Mouse (Mus musculus): ENCODE measurements around the gene Mmp8. TPM values are rescaled to one million over a fixed set of nuclear protein-coding genes. Genes with fewer than 3 reads are reported as not detected.

Gene Mmp8
- polyA plus RNA-seq, 1 experiment from 2014 or later, result 0.14 TPM

GRCm38 (mm10) chr9:7571162-7571561 is 12.9 kb downstream of the Mmp8 start, which contains the start of gene Mmp27:
Mmp27 (plus strand) TSS chr9:7571396.
- ATAC-seq (ENCODE audit: insufficient number of reproducible peaks, insufficient read depth, low FRiP score, low read depth), result no peak
- H3K27ac ChIP-seq (replicated peaks in 1 of 2; ENCODE audit: control insufficient read depth in 1 of 2, insufficient read depth in 1 of 2, low read depth in 2 of 2, low read length in 2 of 2), result no peak within 1 kb of the TSS
- H3K4me1 ChIP-seq (ENCODE audit: control insufficient read depth in 2 of 2, insufficient read depth in 2 of 2, low read length in 2 of 2), result no peaks in the 10 kb centered on the region; a peak in 1 of 4 replicates
- 53% methylated on average over 4 of the region's 4 CpGs for WGBS
- H3K4me2 ChIP-seq (ENCODE audit: low read length), result no peak within 1 kb of the TSS
- no peaks in the 10 kb centered on the region for H3K36me3 ChIP-seq (ENCODE audit: control insufficient read depth, insufficient read depth, low read length)
- no peaks in the 10 kb centered on the region for H3K9me3 ChIP-seq (ENCODE audit: control insufficient read depth, low read length)
- no peaks in the 10 kb centered on the region for H3K27me3 ChIP-seq (ENCODE audit: control insufficient read depth, insufficient read depth, low read length)
- H3K9ac ChIP-seq (ENCODE audit: low read length), result no peak within 1 kb of the TSS
- H3K4me3 ChIP-seq (ENCODE audit: control insufficient read depth in 1 of 2, insufficient read depth in 1 of 2, low read depth in 1 of 2, low read length in 2 of 2), result no peak within 1 kb of the TSS

- H3K4me2 ChIP-seq (ENCODE audit: low read length), result no peak overlapping the region
- H3K9me3 ChIP-seq (ENCODE audit: control insufficient read depth, low read length), result no peaks in the 10 kb centered on the region
- H3K9ac ChIP-seq (ENCODE audit: low read length), result no peak overlapping the region
- ATAC-seq (ENCODE audit: insufficient number of reproducible peaks, insufficient read depth, low FRiP score, low read depth), result no peak
- H3K4me3 ChIP-seq (ENCODE audit: control insufficient read depth in 1 of 2, insufficient read depth in 1 of 2, low read depth in 1 of 2, low read length in 2 of 2), result no peak overlapping the region
- no peaks in the 10 kb centered on the region for H3K36me3 ChIP-seq (ENCODE audit: control insufficient read depth, insufficient read depth, low read length)
- no peaks in the 10 kb centered on the region; a peak in 1 of 4 replicates for H3K4me1 ChIP-seq (ENCODE audit: control insufficient read depth in 2 of 2, insufficient read depth in 2 of 2, low read length in 2 of 2)
- no peak overlapping the region for H3K27ac ChIP-seq (replicated peaks in 1 of 2; ENCODE audit: control insufficient read depth in 1 of 2, insufficient read depth in 1 of 2, low read depth in 2 of 2, low read length in 2 of 2)
- no peaks in the 10 kb centered on the region for H3K27me3 ChIP-seq (ENCODE audit: control insufficient read depth, insufficient read depth, low read length)
- 87% methylated on average over 7 of the region's 7 CpGs for WGBS
These were observed 13.9 kb downstream of the Mmp8 start for GRCm38 (mm10) chr9:7572188-7572587.

- Histone ChIP-seq H3K4me1 (ENCODE audit: control insufficient read depth in 2 of 2, insufficient read depth in 2 of 2, low read length in 2 of 2) (no peaks in the 10 kb centered on the region; a peak in 1 of 4 replicates), H3K27ac (replicated peaks in 1 of 2; ENCODE audit: control insufficient read depth in 1 of 2, insufficient read depth in 1 of 2, low read depth in 2 of 2, low read length in 2 of 2) (no peak overlapping the region), H3K36me3 (ENCODE audit: control insufficient read depth, insufficient read depth, low read length) (no peaks in the 10 kb centered on the region), H3K9ac (ENCODE audit: low read length) (no peak overlapping the region), H3K9me3 (ENCODE audit: control insufficient read depth, low read length) (no peaks in the 10 kb centered on the region), H3K27me3 (ENCODE audit: control insufficient read depth, insufficient read depth, low read length) (no peaks in the 10 kb centered on the region), H3K4me2 (ENCODE audit: low read length) (no peak overlapping the region), H3K4me3 (ENCODE audit: control insufficient read depth in 1 of 2, insufficient read depth in 1 of 2, low read depth in 1 of 2, low read length in 2 of 2) (no peak overlapping the region)
- 78% methylated on average over 2 of the region's 2 CpGs for WGBS
- no peak for ATAC-seq (ENCODE audit: insufficient number of reproducible peaks, insufficient read depth, low FRiP score, low read depth)
These were observed 14.5 kb downstream of the Mmp8 start for GRCm38 (mm10) chr9:7572663-7573308.

DNA sequence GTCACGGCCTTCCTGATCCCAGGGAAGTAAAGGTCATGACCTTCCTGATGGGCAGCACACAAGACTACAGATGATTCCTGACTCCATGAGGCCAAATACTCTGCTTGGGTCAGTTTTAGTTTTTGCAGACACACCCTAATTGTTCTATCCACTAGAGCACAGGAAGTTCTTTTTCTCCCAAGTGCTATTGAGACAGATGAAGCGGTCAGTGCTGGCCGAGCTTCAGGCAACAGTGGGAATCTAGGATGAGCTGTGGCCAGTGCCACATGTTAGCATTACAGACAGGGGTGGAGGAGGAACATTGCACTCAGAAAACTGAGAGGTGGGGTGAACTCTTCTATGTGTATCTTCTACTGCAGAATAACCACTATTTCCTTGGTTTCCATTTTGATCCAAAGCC is 17.3 kb downstream of the Mmp8 start:
- no peaks in the 10 kb centered on the region for H3K27me3 ChIP-seq (ENCODE audit: control insufficient read depth, insufficient read depth, low read length)
- H3K4me1 ChIP-seq (ENCODE audit: control insufficient read depth in 2 of 2, insufficient read depth in 2 of 2, low read length in 2 of 2), result no peaks in the 10 kb centered on the region; a peak in 1 of 4 replicates
- H3K9ac ChIP-seq (ENCODE audit: low read length), result no peak overlapping the region
- no peak overlapping the region for H3K4me3 ChIP-seq (ENCODE audit: control insufficient read depth in 1 of 2, insufficient read depth in 1 of 2, low read depth in 1 of 2, low read length in 2 of 2)
- no peaks in the 10 kb centered on the region for H3K36me3 ChIP-seq (ENCODE audit: control insufficient read depth, insufficient read depth, low read length)
- no peak overlapping the region for H3K27ac ChIP-seq (replicated peaks in 1 of 2; ENCODE audit: control insufficient read depth in 1 of 2, insufficient read depth in 1 of 2, low read depth in 2 of 2, low read length in 2 of 2)
- H3K4me2 ChIP-seq (ENCODE audit: low read length), result no peak overlapping the region
- ATAC-seq (ENCODE audit: insufficient number of reproducible peaks, insufficient read depth, low FRiP score, low read depth), result no peak
- 82% methylated on average over 3 of the region's 3 CpGs for WGBS
- H3K9me3 ChIP-seq (ENCODE audit: control insufficient read depth, low read length), result no peaks in the 10 kb centered on the region

- ATAC-seq (ENCODE audit: insufficient number of reproducible peaks, insufficient read depth, low FRiP score, low read depth), result no peak
- Histone ChIP-seq H3K27ac (replicated peaks in 1 of 2; ENCODE audit: control insufficient read depth in 1 of 2, insufficient read depth in 1 of 2, low read depth in 2 of 2, low read length in 2 of 2) (no peak overlapping the region), H3K9ac (ENCODE audit: low read length) (no peak overlapping the region), H3K4me2 (ENCODE audit: low read length) (no peak overlapping the region), H3K9me3 (ENCODE audit: control insufficient read depth, low read length) (no peaks in the 10 kb centered on the region), H3K36me3 (ENCODE audit: control insufficient read depth, insufficient read depth, low read length) (no peaks in the 10 kb centered on the region), H3K4me1 (ENCODE audit: control insufficient read depth in 2 of 2, insufficient read depth in 2 of 2, low read length in 2 of 2) (no peaks in the 10 kb centered on the region; a peak in 1 of 4 replicates), H3K4me3 (ENCODE audit: control insufficient read depth in 1 of 2, insufficient read depth in 1 of 2, low read depth in 1 of 2, low read length in 2 of 2) (no peak overlapping the region), H3K27me3 (ENCODE audit: control insufficient read depth, insufficient read depth, low read length) (no peaks in the 10 kb centered on the region)
- 80% methylated on average over 2 of the region's 2 CpGs for WGBS
These were observed 19.1 kb downstream of the Mmp8 start for GRCm38 (mm10) chr9:7577371-7577770.

- WGBS, result 67% methylated on average over 8 of the region's 8 CpGs
- no peaks in the 10 kb centered on the region for H3K9me3 ChIP-seq (ENCODE audit: control insufficient read depth, low read length)
- H3K36me3 ChIP-seq (ENCODE audit: control insufficient read depth, insufficient read depth, low read length), result no peaks in the 10 kb centered on the region
- no peak for ATAC-seq (ENCODE audit: insufficient number of reproducible peaks, insufficient read depth, low FRiP score, low read depth)
- H3K27ac ChIP-seq (replicated peaks in 1 of 2; ENCODE audit: control insufficient read depth in 1 of 2, insufficient read depth in 1 of 2, low read depth in 2 of 2, low read length in 2 of 2), result no peak overlapping the region
- H3K9ac ChIP-seq (ENCODE audit: low read length), result no peak overlapping the region
- H3K4me3 ChIP-seq (ENCODE audit: control insufficient read depth in 1 of 2, insufficient read depth in 1 of 2, low read depth in 1 of 2, low read length in 2 of 2), result no peak overlapping the region
- no peak overlapping the region for H3K4me2 ChIP-seq (ENCODE audit: low read length)
- no peaks in the 10 kb centered on the region for H3K27me3 ChIP-seq (ENCODE audit: control insufficient read depth, insufficient read depth, low read length)
- H3K4me1 ChIP-seq (ENCODE audit: control insufficient read depth in 2 of 2, insufficient read depth in 2 of 2, low read length in 2 of 2), result 0 out of 4 replicates have a peak, but pooled peaks cover 0 to 3% of the 10 kb centered on the region in 2 experiments
These were observed 31.8 kb downstream of the Mmp8 start for GRCm38 (mm10) chr9:7590063-7590462.

- H3K4me3 ChIP-seq (ENCODE audit: control insufficient read depth in 1 of 2, insufficient read depth in 1 of 2, low read depth in 1 of 2, low read length in 2 of 2), result no peak overlapping the region
- H3K4me2 ChIP-seq (ENCODE audit: low read length), result no peak overlapping the region
- no peaks in the 10 kb centered on the region for H3K9me3 ChIP-seq (ENCODE audit: control insufficient read depth, low read length)
- H3K4me1 ChIP-seq (ENCODE audit: control insufficient read depth in 2 of 2, insufficient read depth in 2 of 2, low read length in 2 of 2), result 0 out of 4 replicates have a peak, but pooled peaks cover 0 to 3% of the 10 kb centered on the region in 2 experiments
- H3K27ac ChIP-seq (replicated peaks in 1 of 2; ENCODE audit: control insufficient read depth in 1 of 2, insufficient read depth in 1 of 2, low read depth in 2 of 2, low read length in 2 of 2), result no peak overlapping the region
- H3K9ac ChIP-seq (ENCODE audit: low read length), result no peak overlapping the region
- ATAC-seq (ENCODE audit: insufficient number of reproducible peaks, insufficient read depth, low FRiP score, low read depth), result no peak
- H3K27me3 ChIP-seq (ENCODE audit: control insufficient read depth, insufficient read depth, low read length), result no peaks in the 10 kb centered on the region
- WGBS, result 86% methylated on average over 3 of the region's 3 CpGs
- H3K36me3 ChIP-seq (ENCODE audit: control insufficient read depth, insufficient read depth, low read length), result no peaks in the 10 kb centered on the region
These were observed 35.1 kb downstream of the Mmp8 start for GRCm38 (mm10) chr9:7593272-7593812.
